Mouse (Mus musculus): ENCODE results near the gene Cd200r4.
"Not testable (repeated sequence)": the region's sequence is repeated elsewhere in the genome, so short reads cannot be mapped to it uniquely, and the experiment has no call there.

Gene Cd200r4

GRCm38 (mm10) chr16:44811544-44811943, at the start of gene Cd200r4:
Gene Cd200r4 (plus strand): TSS chr16:44811733.
- DNase-seq = no peak

- DNase-seq = no peak
Observed at GRCm38 (mm10) chr16:44761811-44762210, 49.7 kb upstream of the Cd200r4 start.

DNA sequence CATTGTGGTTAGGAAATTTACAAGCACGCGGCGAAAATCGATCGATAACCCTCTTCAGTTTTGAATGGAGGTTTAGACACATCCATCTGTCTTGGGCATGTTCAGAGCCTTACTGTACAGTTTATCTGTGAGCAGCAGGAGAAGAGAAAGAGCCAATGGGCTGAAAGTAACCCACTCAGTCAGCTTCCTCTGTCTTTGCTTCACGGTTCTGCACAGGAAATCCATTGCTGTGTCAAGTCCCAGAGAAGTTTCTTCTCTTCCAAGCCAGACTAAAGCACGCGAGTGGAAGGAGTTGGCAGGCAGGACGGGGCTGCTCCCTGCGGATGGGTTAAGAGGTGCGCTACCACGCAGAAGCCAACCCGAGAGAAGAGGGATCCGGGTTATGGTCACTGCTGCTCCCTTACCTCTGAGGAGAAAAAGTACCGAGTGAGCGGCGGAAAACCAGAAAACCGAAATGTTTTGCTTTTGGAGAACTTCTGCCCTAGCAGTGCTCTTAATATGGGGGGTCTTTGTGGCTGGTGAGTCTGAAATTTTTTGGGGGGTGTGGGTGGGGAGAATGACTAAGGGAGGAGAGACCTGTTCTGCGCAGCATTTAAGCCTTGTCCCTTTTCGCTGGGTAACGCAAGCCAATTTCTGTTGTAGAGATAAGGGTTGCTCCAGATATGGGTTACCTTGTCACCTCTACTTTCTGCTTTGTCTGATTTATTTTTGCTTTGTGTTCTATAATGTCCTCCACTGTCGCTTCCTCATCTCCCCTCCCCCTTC, 45.8 kb upstream of the Cd200r4 start, which contains the start of gene Cd200r1:
TSS of gene Cd200r1 (plus strand) at position 182 of the 765 bp plus-strand sequence.
- DNase-seq = no peak

DNA sequence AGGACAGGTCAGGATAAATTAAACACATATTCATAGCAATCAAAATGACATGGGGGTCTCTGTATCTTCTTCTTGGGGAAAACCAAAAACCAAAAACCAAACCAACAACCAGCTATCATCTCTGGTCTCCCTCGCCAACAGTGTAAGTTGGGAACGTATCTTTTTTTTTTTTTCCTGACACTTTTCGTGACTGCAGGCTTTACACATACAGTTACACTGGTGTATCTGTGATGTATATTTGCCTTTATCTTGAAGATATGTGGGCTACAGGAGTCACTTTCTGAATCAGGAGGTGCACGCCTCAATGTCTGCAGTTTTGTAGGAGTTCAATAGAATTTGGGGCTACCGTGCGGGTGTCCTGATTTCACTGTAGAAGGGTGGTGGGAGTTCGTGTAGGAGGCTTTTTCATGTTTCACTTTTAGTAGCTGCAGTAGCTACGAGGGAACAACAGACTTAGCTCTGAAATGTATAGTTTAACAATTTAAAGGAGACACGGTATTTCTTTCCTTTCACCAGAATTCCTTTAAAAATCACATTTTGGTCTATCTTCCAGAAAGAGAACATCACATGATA, 45.1 kb upstream of the Cd200r4 start:
- DNase-seq = no peak

DNA sequence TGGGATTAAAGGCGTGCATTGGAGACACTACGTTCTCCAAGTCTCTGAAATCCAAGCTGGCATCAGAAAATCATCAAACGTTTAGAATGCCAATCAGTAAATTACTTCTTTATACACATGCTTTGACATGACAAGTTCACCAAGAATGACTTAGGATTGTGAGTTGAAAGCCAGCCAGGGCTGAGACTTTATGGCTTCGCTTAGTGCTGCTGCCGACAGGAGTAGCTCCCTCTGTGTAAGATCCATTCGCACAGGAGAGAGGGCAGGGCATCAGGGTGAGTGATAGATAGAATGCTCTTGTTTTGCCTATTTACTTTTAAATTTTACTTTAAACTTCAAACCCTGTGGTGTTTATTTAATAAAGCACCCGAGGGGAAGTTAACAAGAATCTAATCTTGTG, 44.0 kb upstream of the Cd200r4 start:
- no peak for DNase-seq

GRCm38 (mm10) chr16:44767967-44768366, 43.6 kb upstream of the Cd200r4 start:
- DNase-seq = no peak

DNA sequence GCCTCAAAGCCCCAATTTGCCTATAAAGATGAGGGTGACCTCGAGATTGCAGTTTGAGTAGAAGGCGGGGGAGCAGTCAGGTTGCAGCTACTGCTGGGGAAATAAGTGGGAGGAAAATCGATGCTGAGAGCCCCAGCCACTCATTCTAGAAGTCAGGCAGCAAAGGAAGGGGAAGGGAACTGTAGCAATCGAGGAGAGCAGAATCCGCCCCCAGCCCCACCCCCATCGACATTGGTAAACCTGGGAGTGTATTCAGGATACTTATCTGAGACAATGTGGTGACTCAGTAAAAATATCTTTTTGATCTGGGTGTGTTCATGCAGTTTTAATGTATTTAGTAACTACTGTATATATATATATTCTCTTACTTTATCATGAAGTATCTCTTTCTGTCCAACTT, 39.0 kb upstream of the Cd200r4 start:
- DNase-seq = no peak

GRCm38 (mm10) chr16:44773673-44774072, 37.9 kb upstream of the Cd200r4 start:
- DNase-seq = no peak

DNA sequence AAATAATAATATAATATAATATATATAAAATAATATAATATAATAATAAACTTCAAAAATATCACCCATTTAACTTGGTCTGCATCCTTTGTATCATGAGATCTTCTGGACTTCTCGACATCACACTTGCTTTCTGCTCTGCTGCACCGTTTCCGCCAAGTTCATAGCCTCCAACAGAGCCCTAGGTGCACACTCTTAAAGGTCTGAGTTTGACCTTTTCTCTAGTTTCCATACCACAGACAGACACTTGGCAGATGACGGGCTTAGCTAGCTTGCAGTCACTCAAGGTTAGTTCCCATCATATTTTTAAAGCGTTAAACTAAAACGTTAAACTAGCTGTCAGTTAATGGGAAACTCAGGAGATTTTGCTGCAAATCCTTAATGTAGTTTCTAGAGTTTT, 37.3 kb upstream of the Cd200r4 start:
- DNase-seq = no peak

- no peak for DNase-seq
Observed at GRCm38 (mm10) chr16:44778538-44779147, 32.9 kb upstream of the Cd200r4 start.

DNA sequence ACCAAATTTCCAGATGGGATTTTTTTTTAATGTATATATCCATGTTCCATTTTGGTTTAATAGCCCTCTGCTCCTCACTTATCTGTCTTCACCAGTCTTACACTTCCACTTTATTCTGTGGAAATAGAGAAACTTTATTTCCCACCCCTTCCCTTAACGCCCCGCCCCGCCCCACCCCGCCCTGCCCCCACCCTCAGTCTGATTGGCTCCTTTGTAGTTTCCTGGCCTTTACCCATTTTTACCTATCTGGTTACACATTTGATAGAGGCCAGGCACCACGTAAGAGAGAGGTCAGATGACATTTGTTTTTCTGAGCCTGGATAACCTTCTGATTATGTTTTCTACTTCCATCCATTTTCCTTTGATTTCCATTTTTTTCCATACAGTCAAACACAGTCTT, 32.0 kb upstream of the Cd200r4 start:
- no peak for DNase-seq

- no peak for DNase-seq
Observed at GRCm38 (mm10) chr16:44780751-44781150, 30.8 kb upstream of the Cd200r4 start.

DNA sequence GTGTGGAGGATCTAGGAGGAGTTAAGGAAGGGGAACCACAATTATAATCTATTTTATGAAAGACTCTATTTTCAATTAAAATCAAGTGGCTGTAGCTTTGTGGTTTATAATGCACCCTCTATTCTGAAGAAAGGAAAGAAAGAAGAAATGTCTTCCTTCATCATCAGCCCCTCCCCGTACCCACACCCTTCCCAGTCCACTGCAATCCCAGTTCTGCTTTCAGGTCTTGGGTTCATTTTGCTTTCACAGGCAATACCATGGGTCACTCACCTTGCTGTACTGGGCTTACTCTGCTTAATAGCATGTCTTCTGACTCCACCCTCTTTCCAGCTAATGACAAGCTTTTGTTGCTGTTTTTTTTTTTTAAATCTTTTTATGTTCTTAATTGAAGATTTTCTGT, 24.6 kb upstream of the Cd200r4 start:
- DNase-seq = no peak

DNA sequence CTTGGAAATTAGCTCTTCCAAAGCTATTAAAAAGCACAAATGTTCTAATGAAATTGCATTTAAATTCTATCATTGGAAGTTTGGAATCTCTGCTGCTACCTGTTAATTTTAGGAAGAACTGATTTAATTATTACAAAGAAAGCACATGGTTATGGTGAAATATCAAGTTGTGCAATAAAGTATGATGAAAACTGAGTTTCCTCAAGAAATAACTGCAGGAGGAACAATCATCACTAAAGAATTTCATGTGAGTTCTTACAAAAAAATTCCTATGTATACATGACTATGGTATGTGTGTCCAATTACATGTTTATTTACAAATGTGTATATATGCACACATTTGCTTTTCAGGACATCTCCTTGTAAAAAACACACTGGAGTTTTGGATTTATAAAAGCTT, 17.1 kb upstream of the Cd200r4 start:
- no peak for DNase-seq

DNA sequence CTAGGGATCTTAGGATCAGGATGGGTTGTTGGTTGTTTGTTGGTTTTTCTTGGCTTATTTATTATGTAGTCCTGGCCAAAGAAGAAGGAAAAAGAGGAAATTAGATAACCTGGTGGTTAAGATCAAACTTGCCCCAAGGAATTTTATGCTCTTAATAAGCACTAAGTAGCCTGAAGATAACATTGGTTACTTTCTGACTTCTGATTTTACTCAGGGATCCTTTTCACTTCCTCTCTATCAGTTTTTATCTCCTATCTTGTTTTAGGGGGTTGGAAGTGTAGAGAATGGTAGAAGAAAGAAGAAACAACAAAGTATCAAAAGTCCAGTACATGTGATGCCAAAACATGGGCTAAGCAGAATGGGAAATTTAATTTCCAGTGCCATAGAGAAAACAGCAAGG, 5.6 kb upstream of the Cd200r4 start:
- no peak for DNase-seq

- DNase-seq = not testable (repeated sequence)
Observed at GRCm38 (mm10) chr16:44810223-44810622, 1.3 kb upstream of the Cd200r4 start.

- DNase-seq = no peak
Observed at GRCm38 (mm10) chr16:44812468-44813065, 1.0 kb downstream of the Cd200r4 start.

- DNase-seq = no peak
Observed at GRCm38 (mm10) chr16:44818010-44818409, 6.5 kb downstream of the Cd200r4 start.

DNA sequence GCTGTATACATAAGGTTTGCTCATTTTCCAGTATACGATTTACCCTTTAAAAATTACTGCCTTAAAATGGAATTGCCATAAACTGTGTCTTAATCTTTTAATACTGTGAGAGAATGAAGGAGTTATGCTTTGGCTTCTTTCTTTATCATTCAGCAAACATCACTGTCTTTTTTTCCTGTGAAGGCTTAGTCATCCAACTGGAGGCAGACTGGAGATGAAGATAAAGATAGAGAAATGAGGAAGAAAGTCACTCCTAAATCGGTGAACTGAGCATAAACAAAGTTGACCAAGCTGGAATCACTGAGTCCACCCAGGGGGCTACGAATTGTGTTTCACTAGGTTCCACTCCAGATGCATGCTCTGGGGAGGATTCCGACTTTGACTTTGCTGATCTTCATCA, 9.0 kb downstream of the Cd200r4 start:
- no peak for DNase-seq

DNA sequence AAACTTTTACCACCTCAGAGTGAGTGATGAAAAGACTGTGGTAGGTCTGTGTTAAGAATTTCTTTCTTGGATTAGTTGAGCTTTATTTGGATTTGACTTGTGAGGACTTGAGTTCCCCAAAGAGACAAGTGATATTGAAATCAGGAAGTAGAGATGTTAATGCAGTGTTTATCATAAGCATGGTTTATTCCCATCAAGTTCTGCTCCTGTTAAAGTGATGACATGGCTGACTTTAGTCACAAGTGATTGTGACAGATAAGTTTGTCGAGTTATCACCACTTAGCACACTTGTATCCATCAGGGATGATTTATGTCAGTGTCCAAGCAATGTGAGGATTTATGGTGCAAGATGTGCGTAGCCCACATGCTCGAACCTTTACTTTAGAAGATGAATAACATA, 20.8 kb downstream of the Cd200r4 start:
- no peak for DNase-seq

- not testable (repeated sequence) for DNase-seq
Observed at GRCm38 (mm10) chr16:44833189-44833588, 21.7 kb downstream of the Cd200r4 start.

GRCm38 (mm10) chr16:44866797-44867196, 55.3 kb downstream of the Cd200r4 start, which contains the start of gene Cd200r2:
Gene Cd200r2 (plus strand): TSS chr16:44867097.
- no peak for DNase-seq

DNA sequence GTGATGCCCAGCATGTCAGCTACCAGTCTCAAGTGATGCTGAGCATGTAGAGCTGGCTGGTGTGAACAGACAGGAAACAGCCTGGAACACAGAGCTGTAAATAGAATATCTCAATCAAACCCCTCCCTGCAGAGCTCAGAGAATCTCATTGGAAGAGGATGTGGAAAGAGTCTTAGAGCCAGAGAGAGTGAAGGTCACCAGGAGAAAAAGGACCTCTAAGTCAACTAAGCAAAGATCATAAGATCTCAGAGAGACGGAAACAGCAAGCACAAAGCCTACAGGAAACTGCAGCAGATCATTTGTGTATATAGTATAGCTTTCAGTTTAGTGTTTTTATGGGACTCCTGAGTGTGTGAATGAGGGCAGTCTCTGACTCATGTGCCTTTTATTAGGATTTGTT, 63.6 kb downstream of the Cd200r4 start:
- DNase-seq = no peak

DNA sequence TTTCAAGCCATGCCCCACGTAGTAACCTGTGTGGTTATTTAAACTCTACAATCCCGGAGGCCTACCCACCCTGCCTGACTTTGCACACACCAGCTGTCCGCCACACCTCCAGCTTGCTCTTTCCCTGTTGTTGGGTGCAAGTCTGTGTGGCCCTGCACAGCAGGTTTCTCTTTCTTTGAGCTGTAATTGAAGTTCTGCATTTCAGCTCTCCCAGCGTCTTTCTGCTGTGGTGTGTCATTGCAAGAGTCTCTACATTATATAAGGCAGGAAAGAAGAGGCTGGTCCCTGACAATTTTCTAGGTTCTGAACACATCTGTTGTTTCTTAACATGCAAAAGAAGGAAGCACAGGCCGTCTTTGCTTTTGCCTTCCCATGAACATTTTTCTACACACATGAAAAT, 65.1 kb downstream of the Cd200r4 start:
- DNase-seq = no peak

Measured in right cerebral cortex, postnatal 14 days (tissue).